Mouse (Mus musculus): ENCODE results near the gene Pax3. TPM values are rescaled to one million over a fixed set of nuclear protein-coding genes. Genes with fewer than 3 reads are reported as not detected.

Gene Pax3
- total and polyA plus RNA-seq, 2 experiments from 2014 or later: 0.05 TPM; not detected in 1

GRCm38 (mm10) chr1:78110311-78110710 lies 86.6 kb downstream of the Pax3 start:
- H3K4me1 ChIP-seq (ENCODE audit: control insufficient read depth, insufficient read depth): no peaks in the 10 kb centered on the region
- no peaks in the 10 kb centered on the region for H3K36me3 ChIP-seq (replicated peaks; ENCODE audit: control insufficient read depth, insufficient read depth, low read length)
- ATAC-seq (ENCODE audit: insufficient read depth, low read depth) (no peak), DNase-seq (ENCODE audit: low spot score) (no peak)
- no peak overlapping the region for H3K27ac ChIP-seq (ENCODE audit: low read depth)
- H3K27me3 ChIP-seq (ENCODE audit: control insufficient read depth, insufficient read depth, low read length): no peaks in the 10 kb centered on the region
- no peak overlapping the region for H3K4me2 ChIP-seq (ENCODE audit: low read depth, low read length)
- H3K4me3 ChIP-seq (ENCODE audit: low read depth, low read length): no peak overlapping the region
- H3K9ac ChIP-seq (replicated peaks; ENCODE audit: low read depth, low read length): no peak overlapping the region
- no peaks in the 10 kb centered on the region for H3K9me3 ChIP-seq (replicated peaks; ENCODE audit: control insufficient read depth, low read length)
- TF ChIP-seq EP300 (IDR thresholded peaks at IDR 0.05; ENCODE audit: low read depth) (no peak), CTCF (IDR thresholded peaks at IDR 0.05; ENCODE audit: low read depth) (no peak)
- WGBS: 38% methylated on average over 6 of the region's 6 CpGs

GRCm38 (mm10) chr1:78103511-78103910 lies 93.4 kb downstream of the Pax3 start:
- H3K9ac ChIP-seq (replicated peaks; ENCODE audit: low read depth, low read length): no peak overlapping the region
- H3K27ac ChIP-seq (ENCODE audit: low read depth): no peak overlapping the region
- 58% methylated on average over 7 of the region's 7 CpGs for WGBS
- no peaks in the 10 kb centered on the region for H3K9me3 ChIP-seq (replicated peaks; ENCODE audit: control insufficient read depth, low read length)
- no peaks in the 10 kb centered on the region for H3K36me3 ChIP-seq (replicated peaks; ENCODE audit: control insufficient read depth, insufficient read depth, low read length)
- no peaks in the 10 kb centered on the region for H3K4me1 ChIP-seq (ENCODE audit: control insufficient read depth, insufficient read depth)
- ATAC-seq (ENCODE audit: insufficient read depth, low read depth) (no peak), DNase-seq (ENCODE audit: low spot score) (no peak)
- no peak overlapping the region for H3K4me2 ChIP-seq (ENCODE audit: low read depth, low read length)
- no peak overlapping the region for H3K4me3 ChIP-seq (ENCODE audit: low read depth, low read length)
- TF ChIP-seq EP300 (IDR thresholded peaks at IDR 0.05; ENCODE audit: low read depth) (no peak), CTCF (IDR thresholded peaks at IDR 0.05; ENCODE audit: low read depth) (no peak)
- no peaks in the 10 kb centered on the region for H3K27me3 ChIP-seq (ENCODE audit: control insufficient read depth, insufficient read depth, low read length)

- TF ChIP-seq CTCF (IDR thresholded peaks at IDR 0.05; ENCODE audit: low read depth): no peak
- TF ChIP-seq EP300 (IDR thresholded peaks at IDR 0.05; ENCODE audit: low read depth): no peak
Measured at GRCm38 (mm10) chr1:78093619-78094018, 103.3 kb downstream of the Pax3 start.

GRCm38 (mm10) chr1:78088646-78089045 lies 108.3 kb downstream of the Pax3 start:
- DNase-seq (ENCODE audit: low spot score) (no peak), ATAC-seq (ENCODE audit: insufficient read depth, low read depth) (no peak)
- H3K9me3 ChIP-seq (replicated peaks; ENCODE audit: control insufficient read depth, low read length): no peaks in the 10 kb centered on the region
- WGBS: 56% methylated on average over 2 of the region's 2 CpGs
- no peak for TF ChIP-seq EP300 (IDR thresholded peaks at IDR 0.05; ENCODE audit: low read depth)
- no peak for TF ChIP-seq CTCF (IDR thresholded peaks at IDR 0.05; ENCODE audit: low read depth)
- H3K4me3 ChIP-seq (ENCODE audit: low read depth, low read length): no peak overlapping the region
- H3K4me2 ChIP-seq (ENCODE audit: low read depth, low read length): no peak overlapping the region
- H3K9ac ChIP-seq (replicated peaks; ENCODE audit: low read depth, low read length): no peak overlapping the region
- H3K36me3 ChIP-seq (replicated peaks; ENCODE audit: control insufficient read depth, insufficient read depth, low read length): no peaks in the 10 kb centered on the region
- H3K4me1 ChIP-seq (ENCODE audit: control insufficient read depth, insufficient read depth): no peaks in the 10 kb centered on the region
- no peak overlapping the region for H3K27ac ChIP-seq (ENCODE audit: low read depth)
- no peaks in the 10 kb centered on the region for H3K27me3 ChIP-seq (ENCODE audit: control insufficient read depth, insufficient read depth, low read length)

More at GRCm38 (mm10) chr1:78093619-78094018, 103.3 kb downstream of the Pax3 start:
- WGBS: 84% methylated on average over 4 of the region's 4 CpGs
- Histone ChIP-seq H3K4me2 (ENCODE audit: low read depth, low read length) (no peak overlapping the region), H3K4me3 (ENCODE audit: low read depth, low read length) (no peak overlapping the region), H3K27ac (ENCODE audit: low read depth) (no peak overlapping the region), H3K27me3 (ENCODE audit: control insufficient read depth, insufficient read depth, low read length) (no peaks in the 10 kb centered on the region), H3K4me1 (ENCODE audit: control insufficient read depth, insufficient read depth) (no peaks in the 10 kb centered on the region), H3K9ac (replicated peaks; ENCODE audit: low read depth, low read length) (no peak overlapping the region), H3K9me3 (replicated peaks; ENCODE audit: control insufficient read depth, low read length) (no peaks in the 10 kb centered on the region), H3K36me3 (replicated peaks; ENCODE audit: control insufficient read depth, insufficient read depth, low read length) (no peaks in the 10 kb centered on the region)
- ATAC-seq (ENCODE audit: insufficient read depth, low read depth): no peak
- no peak for DNase-seq (ENCODE audit: low spot score)

GRCm38 (mm10) chr1:78081761-78082160 lies 115.2 kb downstream of the Pax3 start:
- H3K4me3 ChIP-seq (ENCODE audit: low read depth, low read length): no peak overlapping the region
- no peak overlapping the region for H3K9ac ChIP-seq (replicated peaks; ENCODE audit: low read depth, low read length)
- 69% methylated on average over 18 of the region's 18 CpGs for WGBS
- 0 out of 2 replicates have a peak, but pooled peaks cover 4% of the 10 kb centered on the region for H3K27me3 ChIP-seq (ENCODE audit: control insufficient read depth, insufficient read depth, low read length)
- no peak for DNase-seq (ENCODE audit: low spot score)
- no peaks in the 10 kb centered on the region for H3K4me1 ChIP-seq (ENCODE audit: control insufficient read depth, insufficient read depth)
- H3K36me3 ChIP-seq (replicated peaks; ENCODE audit: control insufficient read depth, insufficient read depth, low read length): no peaks in the 10 kb centered on the region
- no peak overlapping the region for H3K4me2 ChIP-seq (ENCODE audit: low read depth, low read length)
- H3K9me3 ChIP-seq (replicated peaks; ENCODE audit: control insufficient read depth, low read length): no peaks in the 10 kb centered on the region
- TF ChIP-seq CTCF (IDR thresholded peaks at IDR 0.05; ENCODE audit: low read depth): no peak
- no peak for TF ChIP-seq EP300 (IDR thresholded peaks at IDR 0.05; ENCODE audit: low read depth)
- H3K27ac ChIP-seq (ENCODE audit: low read depth): no peak overlapping the region
- ATAC-seq (ENCODE audit: insufficient read depth, low read depth): no peak

- Histone ChIP-seq H3K9ac (replicated peaks; ENCODE audit: low read depth, low read length) (no peak overlapping the region), H3K4me1 (ENCODE audit: control insufficient read depth, insufficient read depth) (no peaks in the 10 kb centered on the region), H3K27ac (ENCODE audit: low read depth) (no peak overlapping the region), H3K4me3 (ENCODE audit: low read depth, low read length) (no peak overlapping the region), H3K9me3 (replicated peaks; ENCODE audit: control insufficient read depth, low read length) (no peaks in the 10 kb centered on the region), H3K36me3 (replicated peaks; ENCODE audit: control insufficient read depth, insufficient read depth, low read length) (no peaks in the 10 kb centered on the region), H3K27me3 (ENCODE audit: control insufficient read depth, insufficient read depth, low read length) (no peaks in the 10 kb centered on the region), H3K4me2 (ENCODE audit: low read depth, low read length) (no peak overlapping the region)
- no peak for TF ChIP-seq CTCF (IDR thresholded peaks at IDR 0.05; ENCODE audit: low read depth)
- TF ChIP-seq EP300 (IDR thresholded peaks at IDR 0.05; ENCODE audit: low read depth): no peak
- 58% methylated on average over 5 of the region's 5 CpGs for WGBS
- DNase-seq (ENCODE audit: low spot score) (no peak), ATAC-seq (ENCODE audit: insufficient read depth, low read depth) (no peak)
Measured at GRCm38 (mm10) chr1:78060850-78061249, 136.1 kb downstream of the Pax3 start.

Data from heart, postnatal 0 days (tissue).